Mouse (Mus musculus) right cerebral cortex, postnatal 10 days (tissue): Measurements from ENCODE around the gene Fmo1.

ENCODE experiments used
- DNase-seq, 2 experiments: peaks; one replicate each; pipeline ENCODE4 v3.0.0; 2021; ENCODE audit warnings: low spot score in 2 of 2

The Fmo1 gene

GRCm38 (mm10) chr1:162862328-162862727, 4.1 kb downstream of the Fmo1 start:
- no peak for DNase-seq

- no peak for DNase-seq
Measured at GRCm38 (mm10) chr1:162859996-162860605, 6.3 kb downstream of the Fmo1 start.

GRCm38 (mm10) chr1:162859545-162859976, 6.8 kb downstream of the Fmo1 start:
- peak; percentile 25 to 30 for DNase-seq

GRCm38 (mm10) chr1:162858748-162859130, 7.7 kb downstream of the Fmo1 start:
- peak; percentile 57 to 63 for DNase-seq

GRCm38 (mm10) chr1:162857766-162858747, 8.4 kb downstream of the Fmo1 start:
- DNase-seq, result no peak

GRCm38 (mm10) chr1:162853812-162854482, 12.5 kb downstream of the Fmo1 start:
- no peak for DNase-seq

- DNase-seq, result no peak
Measured at GRCm38 (mm10) chr1:162847554-162847953, 18.9 kb downstream of the Fmo1 start.

- DNase-seq, result no peak
Measured at GRCm38 (mm10) chr1:162840211-162840610, 26.2 kb downstream of the Fmo1 start.

GRCm38 (mm10) chr1:162838976-162839375, 27.4 kb downstream of the Fmo1 start:
- DNase-seq, result no peak

GRCm38 (mm10) chr1:162834342-162834741, 32.1 kb downstream of the Fmo1 start:
- DNase-seq, result no peak

- DNase-seq, result no peak
Measured at GRCm38 (mm10) chr1:162832574-162832953, 33.8 kb downstream of the Fmo1 start.

- DNase-seq, result peak in 1 of 2 experiments; percentile 27
Measured at GRCm38 (mm10) chr1:162831838-162832573, 34.4 kb downstream of the Fmo1 start.

GRCm38 (mm10) chr1:162819280-162819679, 47.1 kb downstream of the Fmo1 start:
- DNase-seq, result peak; percentile 28 to 44

- DNase-seq, result no peak
Measured at GRCm38 (mm10) chr1:162815381-162816127, 50.9 kb downstream of the Fmo1 start.

- no peak for DNase-seq
Measured at GRCm38 (mm10) chr1:162814932-162815331, 51.5 kb downstream of the Fmo1 start.

GRCm38 (mm10) chr1:162813836-162814156, 52.6 kb downstream of the Fmo1 start, which contains the start of gene Fmo4:
Fmo4 (minus strand) TSS chr1:162813972.
- DNase-seq, result peak; percentile 24 to 34

GRCm38 (mm10) chr1:162813143-162813835, 53.1 kb downstream of the Fmo1 start:
- DNase-seq, result no peak

GRCm38 (mm10) chr1:162808541-162808940, 57.9 kb downstream of the Fmo1 start:
- DNase-seq, result no peak

- no peak for DNase-seq
Measured at GRCm38 (mm10) chr1:162807441-162807840, 59.0 kb downstream of the Fmo1 start.

- DNase-seq, result no peak
Measured at GRCm38 (mm10) chr1:162805011-162805410, 61.4 kb downstream of the Fmo1 start.
